Mouse (Mus musculus) embryonic facial prominence, embryonic 10.5 days (tissue): Measurements from ENCODE around the gene Sde2. TPM values are rescaled to one million over a fixed set of nuclear protein-coding genes. Genes with fewer than 3 reads are reported as not detected.
"Not testable (repeated sequence)": the region's sequence is repeated elsewhere in the genome, so short reads cannot be mapped to it uniquely, and the experiment has no call there.

ENCODE experiments used
- DNase-seq: peaks from one replicate; pipeline ENCODE4 v3.0.0-alpha.2; 2017; ENCODE audit warnings: low spot score
- H3K27ac ChIP-seq: fragments of 300-500 bp; sonication (generic); replicated peaks from 2 replicates; pipeline ENCODE4 v1.5.1; 2016; ENCODE audit warnings: mild to moderate bottlenecking
- H3K27me3 ChIP-seq: fragments of 300-500 bp; sonication (generic); replicated peaks from 2 replicates; pipeline ENCODE4 v1.6.1; 2016; ENCODE audit warnings: low read depth, mild to moderate bottlenecking; ENCODE audit not compliant: poor library complexity, severe bottlenecking
- H3K36me3 ChIP-seq: fragments of 300-500 bp; sonication (generic); replicated peaks from 2 replicates; pipeline ENCODE4 v1.6.1; 2016; ENCODE audit warnings: mild to moderate bottlenecking, moderate library complexity
- H3K4me1 ChIP-seq: fragments of 300-500 bp; sonication (generic); 2 replicates; pipeline ENCODE4 v1.6.1; 2016
- H3K4me3 ChIP-seq: fragments of 300-500 bp; sonication (generic); 2 replicates; pipeline ENCODE4 v1.5.1; 2016; ENCODE audit warnings: mild to moderate bottlenecking, moderate library complexity
- H3K9me3 ChIP-seq: fragments of 300-500 bp; sonication (generic); 2 replicates; pipeline ENCODE4 v1.6.1; 2016; ENCODE audit warnings: mild to moderate bottlenecking
- WGBS: fragments of 180-500 bp; shearing (Covaris S2); methylation state at CpG from one replicate; pipeline ENCODE4 v1.1.7; 2016; 5-methylcytosine and 5-hydroxymethylcytosine counted together
- polyA plus RNA-seq: library from polyadenylated mRNA; unstranded; fragments of >200 nt; fragmentation: Nextera tagmentation; extraction: Ambion mirVana; gene quantifications from 2 replicates; pipeline ENCODE4 v1.2.1, GENCODE M21; 2016

Gene Sde2
- polyA plus RNA-seq, 1 experiment from 2014 or later, result 46.8 TPM

DNA sequence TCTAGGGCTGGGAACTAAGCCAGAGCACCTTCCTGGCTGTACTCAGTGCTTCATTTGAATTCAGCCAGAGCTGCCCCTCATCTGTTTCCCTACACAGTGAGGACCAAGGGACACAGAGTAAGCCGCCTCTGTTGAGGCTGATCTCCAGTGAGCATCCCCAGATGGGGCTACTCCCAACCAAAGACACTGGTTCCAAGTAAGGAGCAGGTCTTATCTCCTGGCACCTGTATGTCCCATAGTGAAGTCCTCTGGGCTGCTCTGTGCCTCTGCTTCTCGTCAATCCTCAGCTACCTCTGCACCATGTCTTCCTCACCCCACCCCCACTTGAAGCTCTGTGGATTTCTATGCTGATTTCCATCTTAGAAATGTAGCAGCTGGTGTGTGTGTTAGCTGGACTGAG, 32.9 kb upstream of the Sde2 start:
- H3K27me3 ChIP-seq, result no peaks in the 10 kb centered on the region
- WGBS, result 74% methylated on average over 2 of the region's 2 CpGs

DNA sequence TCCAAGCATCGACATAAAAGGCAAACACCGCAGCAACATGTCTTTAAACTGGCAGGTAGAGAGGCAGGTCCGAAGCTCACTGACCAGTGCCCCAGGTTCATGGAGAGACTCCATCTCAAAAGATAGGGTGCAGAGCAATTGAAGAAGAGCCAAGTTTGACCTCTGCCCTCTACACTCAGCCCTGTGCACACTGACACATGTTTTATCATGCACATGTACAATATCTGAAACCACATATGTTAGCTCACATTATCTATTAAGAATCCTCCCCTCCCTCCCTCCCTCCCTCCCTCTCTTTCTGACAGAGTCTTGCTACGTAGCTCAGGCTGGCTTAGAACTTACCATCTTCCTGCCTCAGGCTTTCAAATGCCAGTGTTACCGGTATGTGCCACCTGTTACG, 29.8 kb upstream of the Sde2 start:
- Histone ChIP-seq H3K4me1 (no peaks in the 10 kb centered on the region), H3K36me3 (0 out of 2 replicates have a peak, but pooled peaks cover 4% of the 10 kb centered on the region), H3K27ac (no peak overlapping the region), H3K9me3 (no peaks in the 10 kb centered on the region), H3K27me3 (no peaks in the 10 kb centered on the region), H3K4me3 (no peak overlapping the region)
- DNase-seq, result no peak
- 84% methylated on average over 6 of the region's 6 CpGs for WGBS

More for the DNA sequence above, 32.9 kb upstream of the Sde2 start:
- H3K4me3 ChIP-seq, result no peak overlapping the region
- H3K4me1 ChIP-seq, result peaks cover 19% of the 10 kb centered on the region
- no peak for DNase-seq
- H3K9me3 ChIP-seq, result no peaks in the 10 kb centered on the region
- 0 out of 2 replicates have a peak, but pooled peaks cover 4% of the 10 kb centered on the region for H3K36me3 ChIP-seq
- H3K27ac ChIP-seq, result no peak overlapping the region

DNA sequence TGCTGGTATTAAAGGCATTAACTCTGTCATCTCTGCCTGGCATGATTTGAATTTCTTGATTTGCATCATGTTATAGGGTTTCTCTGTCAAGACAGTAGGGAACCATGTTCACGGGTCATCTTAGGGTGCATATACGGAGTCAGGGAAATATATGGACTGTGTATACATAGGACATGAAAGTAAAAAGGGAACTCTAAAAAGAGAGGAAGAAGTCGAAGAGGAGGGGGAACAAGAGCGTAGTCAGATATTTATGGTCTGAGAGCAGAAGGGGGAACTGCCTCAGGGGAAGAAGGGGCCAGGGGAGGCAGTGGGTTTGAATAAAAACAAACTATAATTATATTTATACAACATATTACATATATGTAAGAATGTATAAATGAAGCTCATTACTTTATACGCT, 28.7 kb upstream of the Sde2 start:
- H3K27ac ChIP-seq, result no peak overlapping the region
- no peak overlapping the region for H3K4me3 ChIP-seq
- WGBS, result 90% methylated on average over 5 of the region's 5 CpGs
- no peaks in the 10 kb centered on the region for H3K9me3 ChIP-seq
- H3K4me1 ChIP-seq, result no peaks in the 10 kb centered on the region
- no peak for DNase-seq
- H3K36me3 ChIP-seq, result 0 out of 2 replicates have a peak, but pooled peaks cover 4% of the 10 kb centered on the region
- no peaks in the 10 kb centered on the region for H3K27me3 ChIP-seq

DNA sequence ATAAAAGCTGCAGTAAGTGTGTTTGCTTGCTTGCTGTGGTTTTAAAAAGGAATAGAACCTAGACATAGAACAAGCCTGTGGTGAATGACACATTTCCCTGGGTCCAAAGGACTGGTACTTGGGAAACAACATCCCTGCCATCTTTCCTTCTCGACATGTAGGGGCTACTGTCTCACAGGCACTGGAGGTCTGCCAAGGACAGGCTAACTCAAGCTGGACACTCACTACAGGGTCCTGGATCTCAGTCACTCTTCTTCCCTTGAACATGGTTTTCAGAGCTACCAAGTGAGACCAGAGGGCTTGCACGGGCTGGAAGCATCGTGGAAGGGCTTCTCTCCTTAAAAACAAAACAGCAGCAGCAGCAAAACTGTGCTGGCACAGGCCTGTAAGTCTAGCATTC, 27.2 kb upstream of the Sde2 start:
- 81% methylated on average over 3 of the region's 3 CpGs for WGBS
- no peaks in the 10 kb centered on the region for H3K36me3 ChIP-seq

DNA sequence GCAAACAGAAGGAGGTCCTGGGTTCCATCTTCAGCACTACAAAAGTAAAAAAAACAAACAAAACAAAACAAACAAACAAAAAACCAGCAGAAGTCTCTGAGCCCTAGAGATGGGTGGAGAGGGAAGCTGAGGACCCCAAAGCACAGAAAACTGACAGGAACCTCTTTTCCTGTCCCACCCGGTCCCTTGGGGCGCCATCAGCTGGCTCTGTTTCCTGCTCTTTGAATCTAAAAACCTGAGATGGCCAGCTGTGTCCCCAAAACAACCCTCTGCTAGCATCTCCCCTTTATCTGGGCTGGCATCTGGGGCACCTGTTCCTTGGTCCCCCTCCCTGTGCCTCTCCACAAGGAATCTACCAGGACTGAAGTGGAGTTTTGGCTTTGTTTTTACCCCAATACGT, 26.2 kb upstream of the Sde2 start:
- Histone ChIP-seq H3K9me3 (no peaks in the 10 kb centered on the region), H3K36me3 (no peaks in the 10 kb centered on the region), H3K27ac (no peak overlapping the region), H3K4me1 (no peaks in the 10 kb centered on the region), H3K27me3 (no peaks in the 10 kb centered on the region), H3K4me3 (no peak overlapping the region)
- WGBS, result 72% methylated on average over 3 of the region's 3 CpGs
- DNase-seq, result no peak

More for the DNA sequence above, 27.2 kb upstream of the Sde2 start:
- H3K27me3 ChIP-seq, result no peaks in the 10 kb centered on the region
- no peaks in the 10 kb centered on the region for H3K4me1 ChIP-seq
- H3K9me3 ChIP-seq, result no peaks in the 10 kb centered on the region
- H3K27ac ChIP-seq, result no peak overlapping the region
- H3K4me3 ChIP-seq, result no peak overlapping the region
- DNase-seq, result no peak

DNA sequence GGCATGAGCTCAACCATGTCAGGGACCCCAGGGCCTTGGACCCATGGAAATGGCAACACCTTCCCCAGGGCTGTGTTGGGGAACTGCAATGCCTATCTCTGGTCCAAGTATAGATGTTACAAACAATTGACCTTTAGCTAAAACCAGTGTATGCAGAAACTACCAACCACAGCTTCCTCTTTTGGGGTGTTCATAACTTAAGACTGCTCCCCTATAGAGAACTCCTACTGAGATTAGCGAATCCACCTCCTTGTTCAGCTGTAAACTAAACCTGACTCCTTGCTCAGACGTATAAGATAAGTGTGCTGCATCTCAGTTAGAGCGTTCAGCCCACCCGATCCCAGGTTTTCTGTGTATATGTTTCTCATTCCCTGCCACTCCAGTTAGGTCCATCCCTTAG, 24.3 kb upstream of the Sde2 start:
- H3K27ac ChIP-seq, result no peak overlapping the region
- H3K36me3 ChIP-seq, result no peaks in the 10 kb centered on the region
- peaks cover 13% of the 10 kb centered on the region; the same call in 1 of the 2 replicates for H3K4me1 ChIP-seq
- no peak for DNase-seq
- H3K4me3 ChIP-seq, result no peak overlapping the region
- WGBS, result 91% methylated on average over 4 of the region's 4 CpGs
- no peaks in the 10 kb centered on the region for H3K27me3 ChIP-seq
- no peaks in the 10 kb centered on the region for H3K9me3 ChIP-seq

DNA sequence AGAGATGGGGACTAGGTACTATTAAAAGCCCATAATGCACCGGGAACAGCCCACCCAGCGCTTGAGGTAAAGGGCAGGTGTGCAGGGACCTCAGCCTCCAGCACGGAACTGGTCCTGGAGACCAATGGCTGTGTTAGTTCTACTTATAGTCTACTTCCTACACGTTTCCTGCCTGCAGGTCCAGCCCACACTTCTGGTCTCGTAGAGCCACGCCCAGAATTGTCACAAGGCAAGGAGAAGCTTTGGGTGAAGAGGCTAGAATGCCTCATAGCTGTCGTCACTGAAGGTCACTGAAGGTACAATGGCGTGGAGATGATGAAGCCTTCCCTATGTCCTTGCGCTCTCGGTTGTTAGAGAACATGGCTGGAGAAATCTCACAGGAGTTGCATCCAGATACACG, 21.2 kb upstream of the Sde2 start:
- H3K27me3 ChIP-seq, result no peaks in the 10 kb centered on the region
- DNase-seq, result no peak
- no peak overlapping the region for H3K27ac ChIP-seq
- H3K36me3 ChIP-seq, result no peaks in the 10 kb centered on the region
- WGBS, result 87% methylated on average over 11 of the region's 11 CpGs
- H3K9me3 ChIP-seq, result no peaks in the 10 kb centered on the region
- H3K4me1 ChIP-seq, result peaks cover 13% of the 10 kb centered on the region; the same call in 1 of the 2 replicates
- H3K4me3 ChIP-seq, result no peak overlapping the region

DNA sequence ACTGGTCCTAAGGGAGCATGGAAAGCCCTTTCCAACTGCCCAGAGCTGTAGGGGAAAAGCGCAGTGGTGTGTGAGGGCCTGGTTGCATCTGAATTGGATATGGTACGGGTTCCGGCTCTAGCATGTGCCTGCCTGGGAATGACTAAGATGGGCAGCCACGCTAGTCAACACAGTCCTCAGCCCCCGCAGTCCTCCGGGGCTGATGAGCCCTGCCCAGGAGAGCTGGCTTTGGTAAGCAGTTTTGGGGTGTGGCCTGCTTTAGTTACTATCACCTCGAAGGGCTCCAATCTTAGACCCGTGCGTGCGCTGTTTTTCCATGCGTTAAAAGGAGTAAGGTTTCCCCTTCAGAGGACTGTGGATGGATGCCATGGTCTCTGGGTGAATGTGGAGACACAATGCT, 20.8 kb upstream of the Sde2 start:
- WGBS, result 88% methylated on average over 11 of the region's 11 CpGs
- H3K36me3 ChIP-seq, result no peaks in the 10 kb centered on the region
- DNase-seq, result no peak
- no peaks in the 10 kb centered on the region for H3K9me3 ChIP-seq
- H3K4me1 ChIP-seq, result peaks cover 13% of the 10 kb centered on the region; the same call in 1 of the 2 replicates
- no peak overlapping the region for H3K27ac ChIP-seq
- H3K27me3 ChIP-seq, result no peaks in the 10 kb centered on the region
- H3K4me3 ChIP-seq, result no peak overlapping the region

DNA sequence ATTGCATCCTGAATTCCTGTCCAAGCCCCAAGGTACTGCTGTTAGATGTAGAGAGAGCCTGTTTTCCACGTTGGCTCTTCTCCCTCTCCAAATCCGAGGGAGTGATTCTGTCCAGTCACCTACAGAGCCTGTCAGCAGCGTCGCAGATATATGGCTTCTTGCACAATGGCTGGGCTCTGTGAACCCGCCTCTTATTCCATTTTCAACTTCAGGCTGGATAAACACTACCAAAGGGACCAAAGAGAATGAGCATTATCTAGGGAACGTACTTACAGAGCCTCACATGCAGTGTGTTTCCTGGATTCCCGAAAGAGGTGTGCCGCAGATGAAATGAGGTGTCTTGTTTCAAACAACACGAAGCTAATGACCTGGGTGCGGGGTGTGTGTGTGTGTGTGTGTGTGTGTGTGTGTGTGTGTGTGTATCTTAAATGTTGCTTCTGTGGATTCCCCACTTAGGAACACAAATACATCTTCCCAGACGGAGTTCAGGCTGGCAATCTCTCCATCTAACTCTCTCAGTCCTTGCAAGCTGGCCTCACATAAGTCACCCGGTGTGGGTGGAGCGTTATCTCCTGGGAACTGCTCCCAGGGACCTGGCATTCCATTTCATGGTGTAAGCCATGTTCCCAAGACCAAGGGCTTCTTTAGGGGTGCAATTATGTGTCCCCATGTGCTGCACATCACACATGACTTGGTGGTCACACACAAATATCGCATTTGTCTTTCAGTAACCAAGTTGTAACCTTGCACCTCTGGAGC, 20.2 kb upstream of the Sde2 start:
- Histone ChIP-seq H3K4me3 (no peak overlapping the region), H3K36me3 (no peaks in the 10 kb centered on the region), H3K27me3 (no peaks in the 10 kb centered on the region), H3K4me1 (peaks cover 13% of the 10 kb centered on the region; the same call in 1 of the 2 replicates), H3K27ac (no peak overlapping the region), H3K9me3 (no peaks in the 10 kb centered on the region)
- 65% methylated on average over 14 of the region's 14 CpGs for WGBS
- no peak for DNase-seq

DNA sequence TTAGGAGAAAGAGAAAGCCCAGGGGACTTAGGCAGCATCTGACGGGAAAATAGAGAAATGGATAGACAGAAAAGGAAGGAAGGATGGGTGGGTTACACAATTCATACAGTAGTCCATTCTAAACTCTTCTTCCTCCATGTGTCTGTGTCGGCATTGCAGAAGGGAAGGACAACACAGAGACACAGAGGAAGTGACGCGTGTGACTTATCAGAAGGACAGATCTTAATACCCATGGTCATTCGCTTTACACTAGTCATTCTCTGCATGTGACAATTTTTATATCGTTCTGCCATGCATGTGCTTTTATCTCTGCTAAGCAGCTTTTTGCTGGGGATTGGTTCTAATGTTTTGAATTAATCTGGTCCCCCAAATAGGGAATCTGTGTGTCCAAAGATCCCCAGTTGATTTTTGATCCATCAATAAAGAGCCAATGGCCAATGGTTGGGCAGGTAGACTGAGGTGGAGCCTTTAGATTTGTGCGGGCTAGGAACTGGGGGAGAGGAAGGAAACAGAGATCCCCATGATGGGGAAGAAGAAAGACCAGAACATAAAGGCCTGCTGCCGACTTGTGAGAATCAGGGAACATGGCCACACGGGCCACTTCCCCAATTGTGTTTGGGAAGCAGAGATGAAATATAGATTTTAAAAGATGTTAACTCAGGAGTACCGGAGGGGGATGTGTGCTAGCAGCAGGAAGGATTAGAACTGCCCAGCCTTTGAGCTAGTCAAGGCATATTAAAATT, 15.5 kb upstream of the Sde2 start:
- no peak for DNase-seq
- H3K4me1 ChIP-seq, result peaks cover 11% of the 10 kb centered on the region
- 87% methylated on average over 10 of the region's 10 CpGs for WGBS
- no peak overlapping the region for H3K4me3 ChIP-seq
- no peaks in the 10 kb centered on the region for H3K27me3 ChIP-seq
- no peak overlapping the region for H3K27ac ChIP-seq
- no peaks in the 10 kb centered on the region for H3K9me3 ChIP-seq
- no peaks in the 10 kb centered on the region for H3K36me3 ChIP-seq

DNA sequence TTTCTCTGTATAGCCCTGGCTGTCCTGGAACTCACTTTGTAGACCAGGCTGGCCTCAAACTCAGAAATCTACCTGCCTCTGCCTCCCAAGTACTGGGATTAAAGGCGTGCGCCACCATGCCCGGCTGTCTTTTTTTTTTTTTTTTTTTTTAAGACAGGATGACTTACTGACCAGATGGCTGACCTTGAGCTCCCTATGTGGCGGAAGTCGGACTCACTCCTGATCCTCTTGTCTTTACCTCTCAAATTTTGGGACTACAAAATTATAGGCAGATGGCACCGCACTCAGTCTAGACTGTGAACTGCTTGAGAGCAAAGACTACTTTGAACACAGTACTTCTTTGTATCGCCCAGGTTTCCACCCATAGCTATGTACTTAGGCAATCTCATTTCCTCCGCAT, 14.5 kb upstream of the Sde2 start:
- H3K4me1 ChIP-seq, H3K27ac ChIP-seq, H3K27me3 ChIP-seq, H3K4me3 ChIP-seq, DNase-seq, H3K9me3 ChIP-seq, H3K36me3 ChIP-seq: not testable (repeated sequence)
- 91% methylated on average over 8 of the region's 8 CpGs for WGBS

DNA sequence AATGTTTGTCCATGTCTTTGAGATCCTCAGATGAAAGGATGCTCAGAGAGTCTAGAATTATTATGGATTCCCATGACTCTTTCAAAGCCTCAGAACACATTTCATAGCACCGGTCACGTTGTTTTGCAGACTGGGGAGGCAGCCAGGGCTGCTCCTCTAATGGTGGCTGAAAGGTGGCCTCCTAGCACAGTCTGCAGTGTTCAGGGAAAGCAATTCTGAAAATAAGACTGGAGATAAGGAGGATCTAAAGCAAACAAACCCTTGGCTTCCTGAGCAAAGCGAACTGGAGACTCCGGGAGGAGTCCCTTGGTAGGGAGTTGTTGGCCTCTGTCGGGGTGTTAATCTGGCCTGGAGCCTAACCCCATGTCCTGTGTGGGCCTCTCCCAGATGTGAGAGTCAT, 13.7 kb upstream of the Sde2 start:
- Histone ChIP-seq H3K27ac (no peak overlapping the region), H3K4me1 (peaks cover 5% of the 10 kb centered on the region), H3K4me3 (no peak overlapping the region), H3K27me3 (no peaks in the 10 kb centered on the region), H3K36me3 (no peaks in the 10 kb centered on the region), H3K9me3 (no peaks in the 10 kb centered on the region)
- 93% methylated on average over 5 of the region's 5 CpGs for WGBS
- DNase-seq, result no peak

DNA sequence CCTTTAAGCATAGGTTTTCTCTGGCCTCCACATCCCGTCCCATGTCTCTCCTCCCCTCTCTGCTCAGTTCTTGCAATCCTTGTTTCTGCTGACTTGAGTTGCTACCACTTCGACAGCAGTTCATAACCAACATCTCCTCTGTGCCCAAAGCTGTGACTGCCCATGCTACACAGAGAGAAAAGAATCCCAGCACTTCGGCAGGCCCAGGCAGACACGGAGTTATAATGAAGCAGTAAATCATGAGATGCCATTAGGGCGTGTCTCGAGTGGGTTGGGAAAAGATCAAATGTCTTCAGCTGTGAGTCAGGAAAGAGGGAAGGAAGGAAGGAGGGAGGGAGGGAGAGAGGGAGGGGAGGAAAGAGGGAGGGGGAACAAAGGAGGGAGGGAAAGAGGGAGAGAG, 12.9 kb upstream of the Sde2 start:
- DNase-seq, result no peak
- 59% methylated on average over 6 of the region's 6 CpGs for WGBS

More for the DNA sequence above, 12.9 kb upstream of the Sde2 start:
- no peak overlapping the region for H3K27ac ChIP-seq
- H3K9me3 ChIP-seq, result no peaks in the 10 kb centered on the region
- no peaks in the 10 kb centered on the region for H3K27me3 ChIP-seq
- H3K36me3 ChIP-seq, result no peaks in the 10 kb centered on the region
- H3K4me3 ChIP-seq, result no peak overlapping the region
- peaks cover 5% of the 10 kb centered on the region for H3K4me1 ChIP-seq
